Mouse (Mus musculus) kidney, embryonic 14.5 days (tissue): Measurements from ENCODE around the gene Dact2. TPM values are rescaled to one million over a fixed set of nuclear protein-coding genes. Genes with fewer than 3 reads are reported as not detected.

Experiments
- ATAC-seq: fragments of 200-750 bp; cut with Nextera tagmentation; 2 replicates; pipeline ENCODE4 v1.8.0; 2017; ENCODE audit warnings: moderate number of reproducible peaks, mild to moderate bottlenecking, moderate TSS enrichment, moderate library complexity; ENCODE audit not compliant: low FRiP score, low TSS enrichment
- H3K27ac ChIP-seq: fragments of 300-500 bp; sonication (generic); 2 replicates; pipeline ENCODE4 v1.5.1; 2014; ENCODE audit warnings: low read depth, mild to moderate bottlenecking, low read length, moderate library complexity, mixed read lengths
- H3K27me3 ChIP-seq: fragments of 300-500 bp; sonication (generic); 2 replicates; pipeline ENCODE4 v1.6.1; 2014; ENCODE audit warnings: mild to moderate bottlenecking, low read length; ENCODE audit not compliant: control insufficient read depth, insufficient read depth
- H3K36me3 ChIP-seq: fragments of 300-500 bp; sonication (generic); 2 replicates; pipeline ENCODE4 v1.6.1; 2014; ENCODE audit warnings: low read length, mixed read lengths; ENCODE audit not compliant: control insufficient read depth, insufficient read depth
- H3K4me1 ChIP-seq: fragments of 300-500 bp; sonication (generic); 2 replicates; pipeline ENCODE4 v1.6.1; 2014; ENCODE audit warnings: low read length, mixed read lengths; ENCODE audit not compliant: control insufficient read depth, insufficient read depth
- H3K4me2 ChIP-seq: fragments of 300-500 bp; sonication (generic); replicated peaks from 2 replicates; pipeline ENCODE4 v1.6.1; 2014; ENCODE audit warnings: low read depth, mild to moderate bottlenecking, low read length
- H3K4me3 ChIP-seq: fragments of 300-500 bp; sonication (generic); 2 replicates; pipeline ENCODE4 v1.5.1; 2014; ENCODE audit warnings: mild to moderate bottlenecking, low read length
- H3K9ac ChIP-seq: fragments of 300-500 bp; sonication (generic); 2 replicates; pipeline ENCODE4 v1.6.1; 2014; ENCODE audit warnings: low read depth, mild to moderate bottlenecking, low read length, moderate library complexity
- H3K9me3 ChIP-seq: fragments of 300-500 bp; sonication (generic); 2 replicates; pipeline ENCODE4 v1.6.1; 2016; ENCODE audit warnings: low read length; ENCODE audit not compliant: control insufficient read depth
- WGBS: fragments of 180-500 bp; shearing (Covaris S2); extraction: QIAGEN DNeasy Blood & Tissue Kit; methylation state at CpG from one replicate; pipeline ENCODE4 v1.1.7; 2014; 5-methylcytosine and 5-hydroxymethylcytosine counted together
- polyA plus RNA-seq: library from polyadenylated mRNA; unstranded; fragments of >200 nt; fragmentation: Nextera tagmentation; extraction: Ambion mirVana; gene quantifications from 2 replicates; pipeline ENCODE4 v1.2.1, GENCODE M21; 2014

Dact2 gene
- polyA plus RNA-seq, 1 experiment from 2014 or later: 21.0 TPM

DNA sequence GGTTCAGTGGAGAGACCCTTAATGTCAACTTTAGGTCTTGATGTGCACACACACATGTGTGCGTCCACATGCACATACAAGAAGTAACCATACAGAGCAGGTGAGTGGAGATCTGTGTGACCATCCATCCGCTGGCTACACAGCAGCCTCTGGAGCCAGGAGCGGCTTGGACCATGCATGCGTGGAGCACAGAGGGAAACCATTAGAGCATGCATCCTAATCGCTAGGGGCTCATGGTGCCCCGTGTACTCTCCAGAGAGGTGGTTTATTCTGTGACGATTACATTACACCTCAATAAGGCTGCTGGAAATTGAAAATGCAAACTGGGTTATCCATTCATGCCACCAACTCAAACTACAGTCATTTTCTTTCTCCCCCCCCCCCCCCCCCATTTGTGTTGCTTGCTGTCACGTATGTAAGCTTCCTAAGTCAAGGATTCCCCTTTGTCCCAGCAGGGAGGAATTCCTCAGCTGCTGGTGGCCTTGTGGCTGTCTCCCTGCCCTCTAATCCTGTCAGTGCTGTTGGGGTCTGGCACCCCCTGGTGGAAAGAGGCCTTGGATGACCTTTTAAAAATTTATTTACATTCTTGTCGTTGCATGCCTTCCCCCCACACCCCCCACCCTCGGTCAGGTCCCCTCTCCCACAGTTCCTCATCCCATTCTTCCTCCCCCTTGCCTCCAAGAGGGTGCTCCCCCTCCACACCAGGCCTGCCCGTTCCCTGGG, 17.9 kb upstream of the Dact2 start:
- no peaks in the 10 kb centered on the region for H3K9me3 ChIP-seq
- H3K27me3 ChIP-seq: no peaks in the 10 kb centered on the region
- H3K4me3 ChIP-seq: no peak overlapping the region
- no peaks in the 10 kb centered on the region for H3K36me3 ChIP-seq
- no peak overlapping the region for H3K9ac ChIP-seq
- H3K27ac ChIP-seq: no peak overlapping the region
- no peaks in the 10 kb centered on the region for H3K4me1 ChIP-seq
- peak; percentile 65; the same call in 1 of the 2 replicates for ATAC-seq
- H3K4me2 ChIP-seq: no peak overlapping the region
- 34% methylated on average over 11 of the region's 11 CpGs for WGBS

DNA sequence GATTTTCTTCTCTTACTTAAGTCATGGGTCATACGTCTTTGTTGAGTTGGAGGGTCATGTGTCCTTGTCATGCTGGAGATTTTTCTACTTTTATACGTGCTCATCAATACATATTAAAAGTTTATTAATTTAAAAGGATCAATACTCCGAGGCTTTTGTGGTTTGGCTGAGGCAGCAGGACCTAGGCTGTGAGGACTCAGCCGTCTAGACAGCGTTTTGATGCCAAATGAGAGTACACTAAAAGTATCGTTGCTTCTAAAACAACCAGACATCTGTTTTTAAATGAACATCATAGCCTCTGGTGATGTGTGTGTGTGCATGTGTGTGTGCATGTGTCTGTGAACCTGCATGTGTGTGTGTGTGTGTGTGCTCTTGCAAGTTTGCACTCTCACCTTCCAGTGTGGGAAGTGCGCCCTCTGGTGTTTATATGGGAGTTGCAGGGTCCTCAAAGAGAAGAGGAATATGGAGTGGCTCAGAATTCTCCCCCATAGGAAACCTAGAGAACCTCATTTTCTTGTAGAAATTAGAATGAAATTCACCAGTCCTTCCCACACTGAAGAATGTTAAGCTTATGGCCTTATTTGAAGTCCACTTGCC, 16.6 kb upstream of the Dact2 start:
- ATAC-seq: 0 out of 2 replicates have a peak, but pooled peaks have one; percentile 50
- WGBS: 66% methylated on average over 7 of the region's 7 CpGs

DNA sequence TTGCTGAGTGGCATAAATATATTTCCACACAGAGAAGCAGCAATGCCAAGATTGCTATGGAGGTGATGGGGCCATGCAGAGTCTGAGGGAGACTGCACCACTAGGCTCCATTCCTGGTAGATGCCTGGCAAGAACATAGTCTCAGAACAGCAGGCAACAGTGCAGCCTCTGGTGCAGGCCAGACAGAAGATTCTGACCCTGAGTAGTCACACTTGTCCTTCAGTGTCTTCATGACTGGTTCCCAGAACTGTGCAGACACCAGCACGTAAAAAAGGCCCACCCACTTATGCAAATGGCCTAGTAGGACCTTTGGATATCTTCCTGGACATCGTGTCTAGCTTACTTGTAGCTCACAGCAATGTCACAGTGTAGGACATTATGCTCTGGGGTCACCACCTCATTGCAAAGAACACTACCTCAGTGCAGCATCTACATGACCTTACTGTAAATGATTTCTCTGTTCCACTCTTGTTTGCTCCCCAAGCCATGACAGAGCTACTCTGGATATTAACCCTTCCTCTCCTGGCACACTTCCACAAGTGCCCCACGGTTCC, 9.9 kb upstream of the Dact2 start:
- Histone ChIP-seq H3K4me3 (no peak overlapping the region), H3K4me2 (no peak overlapping the region), H3K36me3 (no peaks in the 10 kb centered on the region), H3K9ac (no peak overlapping the region), H3K27me3 (no peaks in the 10 kb centered on the region), H3K4me1 (no peaks in the 10 kb centered on the region), H3K27ac (no peak overlapping the region), H3K9me3 (no peaks in the 10 kb centered on the region)
- WGBS: 53% methylated on average over 3 of the region's 3 CpGs
- ATAC-seq: no peak; the same call in 1 of the 2 replicates

More for the DNA sequence above, 16.6 kb upstream of the Dact2 start:
- Histone ChIP-seq H3K4me3 (no peak overlapping the region), H3K9me3 (no peaks in the 10 kb centered on the region), H3K27ac (no peak overlapping the region), H3K27me3 (no peaks in the 10 kb centered on the region), H3K36me3 (no peaks in the 10 kb centered on the region), H3K4me1 (no peaks in the 10 kb centered on the region), H3K9ac (no peak overlapping the region), H3K4me2 (no peak overlapping the region)

DNA sequence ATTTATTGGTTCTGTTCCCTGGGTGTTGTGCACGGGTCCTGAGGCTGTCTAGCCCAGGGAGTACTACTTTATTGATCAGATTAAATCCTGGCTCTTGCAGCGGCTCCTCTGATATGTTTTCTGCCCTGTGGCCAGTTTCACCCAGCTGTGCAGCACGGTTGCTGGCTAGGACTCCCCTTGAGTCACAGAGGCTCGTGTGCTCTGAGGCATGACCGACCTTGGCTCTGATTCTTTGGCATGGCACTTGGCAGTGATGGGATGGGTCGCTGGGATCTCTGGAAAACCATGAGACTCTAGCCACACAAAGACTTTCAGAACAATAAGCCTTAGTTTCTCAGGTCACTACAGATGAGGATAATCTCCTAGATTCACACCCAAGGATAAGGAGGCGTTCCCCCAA, 8.7 kb upstream of the Dact2 start:
- Histone ChIP-seq H3K4me2 (no peak overlapping the region), H3K4me3 (no peak overlapping the region), H3K9ac (no peak overlapping the region), H3K36me3 (no peaks in the 10 kb centered on the region), H3K27ac (no peak overlapping the region), H3K27me3 (no peaks in the 10 kb centered on the region), H3K4me1 (no peaks in the 10 kb centered on the region), H3K9me3 (no peaks in the 10 kb centered on the region)
- no peak for ATAC-seq
- 70% methylated on average over 7 of the region's 7 CpGs for WGBS

DNA sequence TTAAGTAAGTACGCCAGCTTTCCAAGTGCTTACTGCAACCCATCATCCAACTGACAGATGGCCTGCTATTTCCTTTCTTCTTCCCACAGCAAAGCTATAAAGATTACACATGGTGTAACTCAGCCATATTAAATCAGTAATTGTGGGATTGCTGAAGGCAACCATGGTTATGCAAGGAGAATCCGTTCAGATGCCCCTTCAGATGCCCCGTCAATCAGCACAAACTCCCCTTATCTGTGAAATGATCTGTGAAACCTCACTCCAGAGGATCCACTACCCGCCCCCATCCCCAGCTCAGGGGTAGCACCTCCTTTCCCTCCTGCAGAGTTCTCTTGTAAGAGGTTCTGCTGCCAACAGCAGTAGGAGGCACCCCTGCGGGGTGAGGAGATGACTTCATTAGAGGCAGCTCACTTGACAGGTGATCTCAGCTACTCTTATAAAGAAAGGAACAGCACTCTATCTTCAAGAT, 3.0 kb upstream of the Dact2 start:
- ATAC-seq: no peak
- peaks cover 32% of the 10 kb centered on the region for H3K27me3 ChIP-seq
- WGBS: 22% methylated on average over 5 of the region's 5 CpGs
- no peak overlapping the region for H3K4me3 ChIP-seq
- no peak overlapping the region for H3K9ac ChIP-seq
- H3K27ac ChIP-seq: no peak overlapping the region
- no peaks in the 10 kb centered on the region for H3K36me3 ChIP-seq
- no peaks in the 10 kb centered on the region for H3K9me3 ChIP-seq
- no peak overlapping the region for H3K4me2 ChIP-seq
- 0 out of 2 replicates have a peak, but pooled peaks cover 3% of the 10 kb centered on the region for H3K4me1 ChIP-seq

DNA sequence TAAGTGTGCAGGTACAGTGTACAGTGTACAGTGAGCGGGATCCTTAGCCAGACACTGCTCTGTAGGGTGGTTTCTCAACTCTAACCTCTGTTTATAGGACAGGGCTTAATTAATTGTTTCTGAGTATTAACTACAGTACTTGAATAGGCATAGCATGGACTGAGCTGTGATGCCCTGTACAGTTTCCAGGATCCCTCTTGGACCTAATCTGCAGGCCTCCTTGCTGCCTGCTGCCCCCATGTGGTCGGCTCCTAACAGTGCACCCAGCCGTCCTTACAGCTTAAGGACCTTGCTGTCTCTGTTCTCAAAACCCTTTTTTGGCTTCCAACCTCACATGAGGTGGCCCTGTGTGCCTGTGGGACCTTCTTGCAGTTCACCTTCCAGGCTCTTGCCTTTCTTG, 2.0 kb upstream of the Dact2 start:
- no peak overlapping the region for H3K9ac ChIP-seq
- H3K36me3 ChIP-seq: no peaks in the 10 kb centered on the region
- no peak for ATAC-seq
- H3K4me1 ChIP-seq: peaks cover 12% of the 10 kb centered on the region
- H3K9me3 ChIP-seq: no peaks in the 10 kb centered on the region
- no peak overlapping the region for H3K4me2 ChIP-seq
- H3K27me3 ChIP-seq: peaks cover 33% of the 10 kb centered on the region
- H3K27ac ChIP-seq: no peak overlapping the region
- H3K4me3 ChIP-seq: no peak overlapping the region
- WGBS: 28% methylated on average over 3 of the region's 3 CpGs

DNA sequence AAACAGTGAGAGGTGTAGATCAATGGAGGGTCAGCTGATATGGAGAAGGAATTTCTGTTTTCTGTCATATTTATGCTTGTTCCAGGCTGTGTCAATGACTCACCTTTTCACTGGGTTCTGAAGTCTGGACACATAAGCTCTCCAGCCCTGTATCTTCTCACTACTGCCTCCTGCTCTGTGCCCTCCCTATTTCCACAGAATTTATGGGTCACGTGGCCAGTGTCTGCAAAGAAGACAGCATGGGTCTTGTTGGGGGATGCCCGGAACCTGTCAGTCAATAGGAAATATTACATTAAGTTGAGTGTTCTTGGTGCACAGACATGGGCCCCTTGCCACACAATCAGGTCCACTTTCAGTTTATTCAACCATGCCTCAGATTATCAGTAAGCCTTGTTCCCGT, 1.1 kb upstream of the Dact2 start:
- Histone ChIP-seq H3K36me3 (no peaks in the 10 kb centered on the region), H3K27ac (no peak overlapping the region), H3K4me1 (peaks cover 21% of the 10 kb centered on the region), H3K9ac (no peak overlapping the region), H3K27me3 (peaks cover 33% of the 10 kb centered on the region), H3K4me3 (no peak overlapping the region), H3K9me3 (no peaks in the 10 kb centered on the region), H3K4me2 (no peak overlapping the region)
- ATAC-seq: no peak
- 74% methylated on average over 3 of the region's 3 CpGs for WGBS

DNA sequence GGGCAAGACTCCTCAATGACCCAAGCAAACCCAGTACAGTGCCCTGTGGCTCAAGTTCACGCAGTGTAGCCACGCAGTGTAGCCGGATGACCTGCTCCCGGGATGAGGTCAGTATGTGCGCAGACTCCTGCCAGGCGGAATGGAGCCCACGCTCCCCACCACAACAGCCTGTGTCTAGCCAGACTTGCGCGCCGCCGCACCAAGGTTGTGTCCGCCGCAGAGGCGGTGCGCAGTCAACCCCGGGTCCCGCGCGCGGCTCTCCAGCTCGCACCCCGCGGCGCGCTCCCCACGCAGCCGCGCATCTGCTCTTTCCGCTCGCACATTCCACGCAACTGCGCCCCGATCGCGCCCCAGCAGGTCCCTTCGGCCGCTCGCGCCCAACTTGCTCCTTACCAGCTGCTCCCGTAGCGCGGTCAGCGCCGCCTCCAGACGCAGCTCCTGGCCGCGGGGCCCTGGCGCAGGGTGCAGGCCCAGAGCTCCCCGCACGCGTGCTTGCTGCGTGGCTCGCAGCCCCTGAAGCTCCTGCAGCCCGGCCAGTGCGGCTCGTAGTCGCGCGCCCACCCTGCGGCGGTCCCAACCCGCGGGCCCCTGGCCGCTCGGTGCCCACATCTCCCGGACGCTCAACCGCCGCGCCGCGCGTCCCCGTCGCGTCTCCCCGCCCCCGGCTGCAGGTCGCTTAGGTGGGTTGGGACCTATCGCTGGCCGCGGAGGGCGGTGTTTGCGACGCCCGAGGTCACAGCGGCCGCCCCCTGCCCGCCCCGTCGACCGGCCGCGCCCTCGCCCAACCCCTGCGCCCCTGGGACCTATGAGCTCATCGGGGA, 773 bp downstream of the Dact2 start:
- peak; percentile 48 for ATAC-seq
- H3K4me3 ChIP-seq: peak overlapping the region; percentile 74
- peaks cover 5% of the 10 kb centered on the region for H3K36me3 ChIP-seq
- under 1% methylated on average over 89 of the region's 97 CpGs for WGBS
- H3K9ac ChIP-seq: peak overlapping the region; percentile 85
- H3K4me2 ChIP-seq: peak overlapping the region; percentile 83
- peak overlapping the region; percentile 88 for H3K27ac ChIP-seq
- peaks cover 34% of the 10 kb centered on the region for H3K27me3 ChIP-seq
- peaks cover 24% of the 10 kb centered on the region for H3K4me1 ChIP-seq
- H3K9me3 ChIP-seq: no peaks in the 10 kb centered on the region
